Mouse (Mus musculus) myocyte (in vitro differentiated cells): ENCODE measurements at regions not wholly inside any gene's neighbourhood (a gene's known extent, or its start where the extent isn't known, plus 50 kb on each side); places are given as distances from the start of the nearest gene placed in this dataset.

Experiments
- H3K27me3 ChIP-seq: one replicate; pipeline ENCODE4 v1.6.1; 2011; ENCODE audit not compliant: control insufficient read depth, insufficient read depth, insufficient read length
- H3K36me3 ChIP-seq: one replicate; pipeline ENCODE4 v1.6.1; 2011; ENCODE audit not compliant: control insufficient read depth, insufficient read depth
- H3K4me2 ChIP-seq: one replicate; pipeline ENCODE4 v1.6.1; 2011; ENCODE audit warnings: low read depth, control low read depth
- H3K4me3 ChIP-seq: one replicate; pipeline ENCODE4 v1.5.1; 2011; ENCODE audit warnings: mild to moderate bottlenecking, control low read depth, moderate library complexity
- H3K79me2 ChIP-seq: one replicate; pipeline ENCODE4 v1.6.1; 2011; ENCODE audit not compliant: control insufficient read depth, insufficient read depth
- H3ac ChIP-seq: one replicate; pipeline ENCODE4 v1.6.1; 2011; ENCODE audit not compliant: control insufficient read depth, insufficient read length
- CEBPB ChIP-seq: IDR thresholded peaks from 2 replicates; pipeline ENCODE4 v1.6.1; 2011; ENCODE audit warnings: mild to moderate bottlenecking, moderate library complexity; ENCODE audit not compliant: poor library complexity, insufficient read depth, severe bottlenecking
- E2F4 ChIP-seq: IDR thresholded peaks from one replicate; pipeline ENCODE4 v1.6.1; 2011; ENCODE audit warnings: mild to moderate bottlenecking, control low read depth, moderate library complexity; ENCODE audit not compliant: insufficient read depth
- MAX ChIP-seq: IDR thresholded peaks from one replicate; pipeline ENCODE4 v1.6.1; 2011; ENCODE audit warnings: low read depth, mild to moderate bottlenecking, control low read depth
- MYOD1 ChIP-seq, 3 experiments: IDR thresholded peaks; one replicate each; pipeline ENCODE4 v1.6.1; 2011; ENCODE audit warnings: control low read depth in 2 of 3, low read depth in 2 of 3, mild to moderate bottlenecking in 2 of 3, moderate library complexity in 1 of 3; ENCODE audit not compliant: insufficient read length in 2 of 3, control insufficient read depth in 1 of 3
- MYOG ChIP-seq, 3 experiments: IDR thresholded peaks; one replicate each; pipeline ENCODE4 v1.6.1; 2011; ENCODE audit warnings: control low read depth in 2 of 3, low read depth in 2 of 3, mild to moderate bottlenecking in 2 of 3; ENCODE audit not compliant: insufficient read length in 2 of 3, control insufficient read depth in 1 of 3, insufficient read depth in 1 of 3
- POLR2A ChIP-seq: IDR thresholded peaks from one replicate; pipeline ENCODE4 v1.6.1; 2011; ENCODE audit warnings: low read depth, mild to moderate bottlenecking, control low read depth, moderate library complexity; ENCODE audit not compliant: insufficient read length
- POLR2AphosphoS2 ChIP-seq: IDR thresholded peaks from one replicate; pipeline ENCODE4 v1.6.1; 2011; ENCODE audit warnings: low read depth, control low read depth; ENCODE audit not compliant: insufficient read length
- REST ChIP-seq: IDR thresholded peaks from one replicate; pipeline ENCODE4 v1.6.1; 2011; ENCODE audit warnings: mild to moderate bottlenecking, control low read depth, moderate library complexity; ENCODE audit not compliant: insufficient read depth, insufficient read length
- SRF ChIP-seq: IDR thresholded peaks from one replicate; pipeline ENCODE4 v1.6.1; 2011; ENCODE audit warnings: low read depth; ENCODE audit not compliant: control insufficient read depth, insufficient read length
- TCF12 ChIP-seq: IDR thresholded peaks from one replicate; pipeline ENCODE4 v1.6.1; 2011; ENCODE audit warnings: mild to moderate bottlenecking, control low read depth; ENCODE audit not compliant: poor library complexity, insufficient read depth, severe bottlenecking
- TCF3 ChIP-seq: IDR thresholded peaks from one replicate; pipeline ENCODE4 v1.6.1; 2011; ENCODE audit warnings: low read depth, control low read depth; ENCODE audit not compliant: insufficient read length
- USF1 ChIP-seq: IDR thresholded peaks from one replicate; pipeline ENCODE4 v1.6.1; 2011; ENCODE audit warnings: low read depth, mild to moderate bottlenecking, control low read depth, moderate library complexity

- peak in 2 of 3 experiments; percentile 75 to 81 for TF ChIP-seq MYOD1 (IDR thresholded peaks at IDR 0.05; ENCODE audit: control insufficient read depth in 1 of 3, insufficient read length in 2 of 3, low read depth in 2 of 3)
- no peak for TF ChIP-seq REST
- TF ChIP-seq MYOG (IDR thresholded peaks at IDR 0.05; ENCODE audit: control insufficient read depth in 1 of 3, insufficient read depth in 1 of 3, insufficient read length in 2 of 3, low read depth in 2 of 3), result peak in 1 of 3 experiments; percentile 20
- TF ChIP-seq E2F4, result no peak
Observed at GRCm38 (mm10) chr1:40936729-40937128, 131.3 kb downstream of the Tmem182 start.

GRCm38 (mm10) chr1:40942751-40943150, 137.3 kb downstream of the Tmem182 start:
- Histone ChIP-seq H3ac (no peak overlapping the region), H3K79me2 (no peaks in the 10 kb centered on the region), H3K4me3 (no peak overlapping the region), H3K27me3 (no peaks in the 10 kb centered on the region), H3K4me2 (no peak overlapping the region), H3K36me3 (no peaks in the 10 kb centered on the region)
- TF ChIP-seq SRF (no peak), MYOG (IDR thresholded peaks at IDR 0.05; ENCODE audit: control insufficient read depth in 1 of 3, insufficient read depth in 1 of 3, insufficient read length in 2 of 3, low read depth in 2 of 3) (no peak), USF1 (no peak), REST (no peak), MAX (no peak), CEBPB (no peak), E2F4 (no peak), TCF12 (no peak), TCF3 (no peak), MYOD1 (IDR thresholded peaks at IDR 0.05; ENCODE audit: control insufficient read depth in 1 of 3, insufficient read length in 2 of 3, low read depth in 2 of 3) (no peak), POLR2A (no peak), POLR2AphosphoS2 (no peak)

More at GRCm38 (mm10) chr1:40936729-40937128, 131.3 kb downstream of the Tmem182 start:
- H3K4me2 ChIP-seq, result no peak overlapping the region
- no peak overlapping the region for H3K4me3 ChIP-seq
- H3ac ChIP-seq, result no peak overlapping the region
- H3K79me2 ChIP-seq, result no peaks in the 10 kb centered on the region
- no peaks in the 10 kb centered on the region for H3K36me3 ChIP-seq
- H3K27me3 ChIP-seq, result no peaks in the 10 kb centered on the region

GRCm38 (mm10) chr1:40943165-40943564, 137.8 kb downstream of the Tmem182 start:
- no peak overlapping the region for H3K4me2 ChIP-seq
- H3K27me3 ChIP-seq, result no peaks in the 10 kb centered on the region
- H3K79me2 ChIP-seq, result no peaks in the 10 kb centered on the region
- no peak overlapping the region for H3K4me3 ChIP-seq
- TF ChIP-seq MYOG (IDR thresholded peaks at IDR 0.05; ENCODE audit: control insufficient read depth in 1 of 3, insufficient read depth in 1 of 3, insufficient read length in 2 of 3, low read depth in 2 of 3) (no peak), TCF12 (no peak), TCF3 (no peak), CEBPB (no peak), MAX (no peak), USF1 (no peak), MYOD1 (IDR thresholded peaks at IDR 0.05; ENCODE audit: control insufficient read depth in 1 of 3, insufficient read length in 2 of 3, low read depth in 2 of 3) (no peak), POLR2AphosphoS2 (no peak), SRF (no peak), E2F4 (no peak), POLR2A (no peak)
- H3ac ChIP-seq, result no peak overlapping the region
- no peaks in the 10 kb centered on the region for H3K36me3 ChIP-seq

GRCm38 (mm10) chr1:40950641-40951040, 145.2 kb downstream of the Tmem182 start:
- no peak overlapping the region for H3ac ChIP-seq
- no peaks in the 10 kb centered on the region for H3K27me3 ChIP-seq
- H3K4me2 ChIP-seq, result no peak overlapping the region
- TF ChIP-seq MYOG (IDR thresholded peaks at IDR 0.05; ENCODE audit: control insufficient read depth in 1 of 3, insufficient read depth in 1 of 3, insufficient read length in 2 of 3, low read depth in 2 of 3), result no peak
- no peak for TF ChIP-seq MYOD1 (IDR thresholded peaks at IDR 0.05; ENCODE audit: control insufficient read depth in 1 of 3, insufficient read length in 2 of 3, low read depth in 2 of 3)
- H3K79me2 ChIP-seq, result no peaks in the 10 kb centered on the region
- no peak overlapping the region for H3K4me3 ChIP-seq
- no peaks in the 10 kb centered on the region for H3K36me3 ChIP-seq

GRCm38 (mm10) chr1:40954720-40955163, 149.3 kb downstream of the Tmem182 start:
- Histone ChIP-seq H3K4me3 (no peak overlapping the region), H3K36me3 (no peaks in the 10 kb centered on the region), H3K79me2 (no peaks in the 10 kb centered on the region), H3K27me3 (no peaks in the 10 kb centered on the region), H3K4me2 (no peak overlapping the region), H3ac (no peak overlapping the region)
- no peak for TF ChIP-seq POLR2A
- no peak for TF ChIP-seq MYOD1 (IDR thresholded peaks at IDR 0.05; ENCODE audit: control insufficient read depth in 1 of 3, insufficient read length in 2 of 3, low read depth in 2 of 3)
- TF ChIP-seq CEBPB, result no peak
- no peak for TF ChIP-seq TCF12
- no peak for TF ChIP-seq MYOG (IDR thresholded peaks at IDR 0.05; ENCODE audit: control insufficient read depth in 1 of 3, insufficient read depth in 1 of 3, insufficient read length in 2 of 3, low read depth in 2 of 3)
- no peak for TF ChIP-seq MAX
- no peak for TF ChIP-seq E2F4
- no peak for TF ChIP-seq TCF3
- no peak for TF ChIP-seq SRF
- no peak for TF ChIP-seq REST
- TF ChIP-seq POLR2AphosphoS2, result no peak
- TF ChIP-seq USF1, result no peak
